Comparison of ENCODE assay signal across 19 mouse cellular contexts in the genomic region with DNA sequence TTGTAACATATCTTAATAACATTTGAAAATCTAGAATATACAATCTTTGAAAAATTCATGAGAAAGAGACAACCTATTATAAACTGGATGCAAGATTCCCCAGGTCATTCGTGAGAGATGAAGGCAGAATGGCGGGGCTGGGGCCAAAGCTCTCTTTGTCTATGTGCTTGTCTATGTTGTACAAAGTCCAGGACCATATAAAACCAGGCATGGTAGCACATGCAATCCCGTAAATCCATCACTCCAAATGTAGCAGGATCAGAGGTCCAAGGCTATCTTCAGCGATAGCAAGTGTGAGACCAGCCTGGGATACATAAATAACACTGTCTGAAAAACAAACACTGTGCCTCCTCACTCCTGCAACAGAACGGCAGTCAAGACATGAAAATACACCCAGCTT. TPM values are rescaled to one million over a fixed set of nuclear protein-coding genes. Genes with fewer than 3 reads are reported as not detected.
"Had no signal": no experiment of that assay in that cellular context is flagged by ENCODE, and none has a peak within 500 bp of the region (broad histone marks: within the 10 kb centered on the region; RNA-seq: fewer than 3 reads in every experiment).

No protein-coding gene starts in this region.

- H3K36me3 ChIP-seq: liver, embryonic 13.5 days; liver, embryonic 15.5 days; lung, embryonic 15.5 days; midbrain, embryonic 12.5 days; neural tube, embryonic 12.5 days had no signal

- H3K9ac ChIP-seq: liver, embryonic 13.5 days; liver, embryonic 15.5 days; liver, postnatal 0 days; lung, embryonic 15.5 days; midbrain, embryonic 12.5 days; neural tube, embryonic 12.5 days had no signal

- H3K4me2 ChIP-seq: liver, embryonic 13.5 days; liver, embryonic 15.5 days; lung, embryonic 15.5 days; midbrain, embryonic 12.5 days; neural tube, embryonic 12.5 days had no signal

- H3K27ac ChIP-seq: liver, embryonic 13.5 days; liver, embryonic 15.5 days; lung, embryonic 15.5 days; macrophage; midbrain, embryonic 12.5 days; neural tube, embryonic 12.5 days had no signal

- H3K4me3 ChIP-seq: liver, embryonic 13.5 days; liver, embryonic 15.5 days; lung, embryonic 15.5 days; megakaryocyte, embryonic 14.5 days; midbrain, embryonic 12.5 days; neural tube, embryonic 12.5 days had no signal

- H3K4me1 ChIP-seq: liver, embryonic 15.5 days; lung, embryonic 15.5 days; midbrain, embryonic 12.5 days; neural tube, embryonic 12.5 days had no signal

- ATAC-seq: liver, postnatal 0 days; lung, postnatal 0 days had no signal

- H3K9me3 ChIP-seq: liver, embryonic 13.5 days; liver, embryonic 15.5 days; lung, embryonic 15.5 days; midbrain, embryonic 12.5 days; neural tube, embryonic 12.5 days had no signal

- DNase-seq: liver, embryonic 13.5 days; liver, postnatal 0 days; lung, adult 2 months; lung, postnatal 14 days; lung, postnatal 36 days; midbrain, embryonic 14.5 days; right cerebral cortex, postnatal 14 days; thymus, adult 18-20 months; thymus, postnatal 14 days; thymus, postnatal 4 days had no signal

- H3K27me3 ChIP-seq: liver, embryonic 13.5 days; liver, embryonic 15.5 days; lung, embryonic 15.5 days; neural tube, embryonic 12.5 days had no signal

RNA-seq across cellular contexts. Expression of a gene that starts 15.4 kb away (rescaled TPM):
- total RNA-seq: monocyte, adult 5-6 weeks; neutrophil, adult 5-6 weeks had no signal
